Mouse (Mus musculus): Measurements from ENCODE around the gene Cd19.

Gene Cd19

DNA sequence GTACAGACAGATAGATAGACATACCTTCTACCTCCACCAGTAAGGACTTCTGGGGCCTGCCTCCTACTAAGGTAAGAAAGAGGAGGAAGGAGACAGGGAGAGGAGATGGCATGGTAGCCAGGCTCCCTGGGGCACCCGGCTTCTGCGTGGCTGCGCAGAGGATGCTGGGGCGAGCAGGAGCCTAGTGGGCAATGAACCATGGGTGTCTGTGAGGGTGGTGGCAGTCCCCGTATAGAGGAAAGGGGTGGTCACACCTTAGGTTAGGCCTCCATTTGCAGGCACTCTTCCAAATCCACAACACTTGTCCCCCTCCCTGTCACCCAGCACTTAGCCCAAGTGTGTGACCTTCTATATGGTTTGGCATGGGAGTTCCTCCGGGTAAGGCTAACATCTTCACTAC is at the start of gene Cd19:
Gene Cd19, minus strand, starts transcription at position 165 of the 400 bp plus-strand sequence.
- DNase-seq (ENCODE audit: low read depth, low spot score) = no peak

DNA sequence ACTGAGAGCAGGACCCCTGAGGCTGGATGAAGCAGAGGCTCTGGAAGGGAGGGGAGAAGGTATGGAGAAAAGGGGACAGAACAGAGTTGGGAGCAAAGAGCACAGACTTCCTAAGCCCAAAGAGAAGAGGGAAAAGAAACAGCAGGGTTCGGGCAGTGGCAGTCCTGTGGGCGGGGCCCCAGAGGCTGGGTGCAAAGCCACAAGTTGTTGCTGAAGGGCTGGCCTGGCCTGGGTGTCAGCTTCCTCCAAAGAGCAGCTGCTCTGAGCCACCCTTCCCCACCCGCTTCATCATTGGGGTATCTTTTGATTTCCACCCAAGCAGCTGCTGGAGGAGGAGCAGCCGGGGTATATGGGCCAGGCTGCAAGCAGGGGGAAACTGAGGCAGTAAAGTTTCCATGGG is 49.4 kb upstream of the Cd19 start:
- no peak for DNase-seq (ENCODE audit: low read depth, low spot score)

DNA sequence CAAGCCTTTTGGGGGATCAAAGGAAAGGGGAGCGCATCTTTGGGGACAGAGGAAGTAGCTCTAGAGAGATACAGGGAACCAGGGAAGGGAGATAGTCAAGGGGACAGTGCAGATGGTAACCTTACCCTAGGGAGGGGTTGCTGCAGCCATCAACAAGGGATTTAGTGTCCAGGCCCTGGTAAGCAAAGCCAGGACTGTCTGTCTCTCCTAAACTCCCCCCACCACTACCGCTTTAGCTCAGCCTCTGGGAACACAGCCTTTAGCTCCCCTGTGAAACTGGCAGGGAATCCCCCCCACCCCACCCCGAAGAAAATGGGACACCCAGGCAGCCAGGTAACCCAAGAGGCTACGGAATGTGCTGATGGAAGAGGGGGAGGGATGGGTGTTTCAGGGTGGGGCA is 48.9 kb upstream of the Cd19 start:
- DNase-seq (ENCODE audit: low read depth, low spot score) = no peak

DNA sequence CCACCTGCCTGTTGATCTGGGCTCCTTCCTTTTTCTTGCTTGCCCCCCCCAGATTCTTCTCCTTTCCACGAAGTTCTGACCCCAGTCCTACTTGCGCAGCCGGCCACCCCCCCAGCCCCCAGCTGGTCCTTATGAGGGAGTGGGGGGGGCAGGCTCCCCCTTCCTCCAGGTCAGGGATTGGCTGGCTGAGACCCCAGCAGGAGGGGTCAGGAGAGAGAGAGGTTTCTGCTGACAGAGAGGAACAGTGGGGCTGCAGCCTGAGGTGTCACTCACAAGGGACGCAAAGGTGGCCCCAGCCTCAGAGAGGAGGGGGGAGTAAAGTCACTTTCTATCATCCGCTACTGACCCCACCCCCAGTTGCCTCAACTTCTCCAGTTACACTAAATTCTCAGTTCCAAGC is 48.3 kb upstream of the Cd19 start, which contains the start of gene Atp2a1:
Gene Atp2a1, minus strand, starts transcription at position 105 of the 400 bp plus-strand sequence.
- no peak for DNase-seq (ENCODE audit: low read depth, low spot score)

DNA sequence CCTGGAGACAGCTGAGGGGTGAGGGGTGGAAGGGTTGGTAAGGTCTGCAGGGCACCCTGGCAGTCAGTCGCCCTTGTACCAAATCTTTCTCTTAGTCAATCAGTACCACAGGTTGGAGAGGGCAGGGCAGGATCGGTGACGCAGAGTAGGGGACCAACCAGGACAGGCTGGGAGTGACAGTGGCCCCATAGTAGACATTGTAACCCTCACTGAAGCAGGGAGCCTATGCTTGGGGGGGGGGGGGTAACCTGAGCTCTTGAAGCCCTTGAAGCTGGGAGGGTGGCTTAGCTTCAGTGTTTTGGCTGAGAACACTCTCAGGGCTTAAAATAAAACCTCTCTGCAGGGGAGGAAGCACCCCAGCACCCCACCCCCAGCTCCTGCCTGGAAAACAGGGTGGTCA is 46.9 kb upstream of the Cd19 start:
- DNase-seq (ENCODE audit: low read depth, low spot score) = no peak

DNA sequence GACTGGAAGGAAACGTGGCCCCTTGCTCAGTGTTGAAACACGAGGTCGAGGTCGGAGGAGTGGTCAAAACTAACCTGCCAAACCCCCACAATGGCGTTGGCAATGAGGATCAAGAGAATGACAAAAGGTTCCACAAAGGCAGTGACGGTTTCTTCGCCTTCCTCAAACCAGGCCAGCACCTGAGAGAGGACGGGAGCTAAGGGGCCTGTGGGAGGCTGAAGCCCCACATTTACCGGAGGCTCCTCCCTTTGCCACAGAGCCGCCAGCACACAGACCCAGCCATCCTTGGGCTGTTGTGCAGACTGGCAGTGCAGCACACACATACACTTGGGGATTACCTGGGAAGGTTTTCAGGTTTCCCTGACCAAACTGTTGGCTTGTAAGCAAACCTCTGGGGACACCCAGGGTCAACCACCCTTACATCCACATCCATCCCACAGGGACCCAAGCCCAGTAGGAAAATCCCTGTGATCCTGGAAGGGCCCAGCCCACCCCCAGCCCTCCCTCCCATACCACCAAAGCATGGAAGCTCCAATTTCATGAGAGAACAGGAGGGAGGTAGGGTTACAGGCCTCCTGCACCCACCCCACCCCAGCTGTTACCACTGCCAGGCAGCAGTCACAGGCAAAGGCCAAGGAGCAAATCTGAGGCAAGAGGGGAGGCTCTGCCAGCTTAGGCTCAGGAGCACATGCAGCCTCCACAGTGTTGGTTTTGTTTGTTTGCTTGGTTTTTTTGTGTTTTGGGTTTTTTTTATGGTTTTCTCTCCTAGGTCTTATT is 46.1 kb upstream of the Cd19 start:
- DNase-seq (ENCODE audit: low read depth, low spot score) = no peak

DNA sequence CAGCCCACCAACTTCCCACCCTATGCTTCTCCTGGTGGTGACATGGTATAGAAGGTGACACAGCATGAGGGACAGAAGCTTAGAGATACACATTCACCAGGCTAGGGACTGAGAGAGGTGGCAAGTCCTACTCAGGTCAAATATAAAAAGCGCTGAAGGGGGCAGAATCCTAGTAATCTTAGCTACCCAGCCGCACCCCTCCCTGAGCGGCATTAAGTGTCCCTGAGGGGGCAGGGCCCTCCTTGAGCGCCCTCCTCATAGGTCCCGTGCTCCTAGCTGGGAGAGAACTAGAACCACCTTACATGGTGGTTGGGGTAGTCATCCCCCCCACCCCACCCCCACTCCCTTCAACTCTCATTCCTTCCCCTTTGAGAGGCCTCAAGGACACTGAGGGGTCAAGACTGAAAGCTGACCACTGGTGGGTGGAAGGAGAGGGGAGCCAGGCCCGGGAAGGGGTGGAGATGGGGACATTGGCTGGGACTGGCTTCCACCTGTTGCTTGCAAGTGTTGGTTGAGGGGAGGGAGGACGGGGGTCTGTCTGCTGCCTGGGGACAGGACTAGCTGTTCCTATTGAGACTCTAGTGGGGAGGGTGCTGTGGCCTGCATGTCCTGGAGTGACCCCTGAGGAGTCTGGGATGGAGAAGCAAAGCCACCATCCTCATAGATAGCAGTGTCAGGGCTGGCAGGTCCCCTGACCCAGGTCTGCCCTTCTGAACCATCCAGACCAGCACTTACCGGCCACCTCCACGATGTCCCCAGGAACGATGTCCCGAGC is 44.3 kb upstream of the Cd19 start:
- no peak for DNase-seq (ENCODE audit: low read depth, low spot score)

DNA sequence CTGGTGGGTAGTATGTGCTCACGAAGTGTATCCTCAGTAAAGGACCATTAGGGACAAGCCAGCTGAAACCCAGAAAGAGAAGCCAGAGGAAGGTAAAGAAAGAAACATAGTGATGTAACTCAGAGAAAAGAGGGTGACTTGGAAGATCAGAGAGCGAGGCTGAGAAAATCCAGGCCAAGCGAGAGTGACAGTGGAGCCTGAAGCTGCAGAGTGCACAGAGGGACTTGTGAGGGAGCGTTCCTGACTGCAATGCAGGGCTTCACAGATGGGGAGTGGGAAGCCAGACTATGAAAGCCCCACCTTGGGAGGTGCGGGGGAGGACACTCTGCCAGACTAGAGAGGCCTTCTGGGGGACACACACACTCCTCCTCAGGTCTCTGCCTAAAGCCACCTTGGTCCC is 43.5 kb upstream of the Cd19 start:
- no peak for DNase-seq (ENCODE audit: low read depth, low spot score)

DNA sequence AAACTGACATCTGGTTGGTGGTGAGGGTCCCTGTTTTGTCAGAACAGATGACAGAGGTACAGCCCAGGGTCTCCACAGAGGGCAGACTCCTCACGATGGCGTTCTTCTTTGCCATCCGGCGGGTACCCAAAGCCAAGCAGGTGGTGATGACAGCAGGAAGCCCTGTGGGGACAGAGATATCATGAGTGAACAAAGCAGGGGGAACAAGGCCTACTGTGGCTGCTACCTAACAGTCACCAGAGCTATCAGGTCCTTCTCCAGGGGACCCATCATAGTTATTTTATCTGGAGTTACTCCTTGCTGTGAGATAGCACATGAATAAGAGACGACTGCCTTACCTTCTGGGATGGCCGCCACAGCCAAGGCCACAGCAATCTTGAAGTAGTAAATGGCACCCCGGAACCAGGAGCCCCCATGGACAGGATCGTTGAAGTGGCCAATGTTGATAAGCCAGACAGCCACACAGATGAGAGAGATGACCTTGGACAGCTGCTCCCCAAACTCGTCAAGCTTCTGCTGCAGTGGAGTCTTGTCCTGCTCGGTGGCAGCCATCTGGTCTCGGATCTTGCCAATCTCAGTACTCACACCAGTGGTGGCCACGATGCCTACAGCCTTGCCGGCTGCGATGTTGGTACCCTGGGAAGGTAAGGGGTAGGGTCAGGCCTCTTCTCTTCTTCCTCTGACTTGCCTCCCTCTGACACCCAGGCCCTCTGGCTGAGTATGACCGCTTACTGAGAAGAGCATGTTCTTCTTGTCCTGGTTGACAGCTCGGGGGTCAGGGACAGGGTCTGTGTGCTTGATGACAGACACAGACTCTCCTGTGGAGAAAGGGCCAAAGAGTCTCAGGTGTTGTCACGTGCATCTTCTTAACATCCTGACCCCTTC is 41.9 kb upstream of the Cd19 start:
- no peak for DNase-seq (ENCODE audit: low read depth, low spot score)

DNA sequence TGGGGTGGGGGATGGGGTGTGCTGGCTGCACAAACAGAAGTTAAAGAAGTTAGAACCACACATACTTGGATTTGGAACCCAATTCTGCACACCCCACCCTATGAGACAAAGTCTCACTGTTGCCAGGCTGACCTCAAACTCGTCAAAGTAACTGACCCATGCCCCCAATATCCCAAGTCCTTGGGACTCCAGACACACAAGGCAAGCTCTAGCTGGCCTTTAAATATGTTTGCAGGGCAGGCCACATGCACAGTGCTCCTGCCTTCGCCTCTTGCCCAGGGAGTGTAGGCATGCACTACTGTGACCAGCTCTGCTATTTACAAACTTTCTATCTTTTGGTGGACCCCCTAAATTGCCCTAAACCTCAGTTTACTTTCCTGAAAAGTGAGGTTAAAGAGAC is 40.6 kb upstream of the Cd19 start:
- DNase-seq (ENCODE audit: low read depth, low spot score) = no peak

DNA sequence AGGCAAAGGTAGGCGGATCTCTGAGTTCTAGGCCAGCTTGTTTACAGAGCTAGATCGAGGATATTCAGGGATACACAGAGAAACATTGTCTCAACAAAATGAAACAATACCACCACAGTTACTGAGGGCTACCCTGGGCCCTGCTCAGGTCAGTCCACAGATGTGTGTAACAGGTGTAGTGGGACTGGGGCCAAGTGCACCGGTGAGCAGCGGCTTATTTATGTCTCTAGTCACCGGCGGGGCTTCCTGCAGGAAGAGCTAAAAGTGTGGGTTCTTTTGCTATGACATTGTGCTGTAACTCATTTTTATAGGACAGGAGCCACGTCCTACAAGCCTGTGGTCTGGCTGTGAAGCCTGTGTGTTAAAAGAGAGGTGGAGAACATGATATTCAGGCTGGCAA is 39.2 kb upstream of the Cd19 start:
- no peak for DNase-seq (ENCODE audit: low read depth, low spot score)

DNA sequence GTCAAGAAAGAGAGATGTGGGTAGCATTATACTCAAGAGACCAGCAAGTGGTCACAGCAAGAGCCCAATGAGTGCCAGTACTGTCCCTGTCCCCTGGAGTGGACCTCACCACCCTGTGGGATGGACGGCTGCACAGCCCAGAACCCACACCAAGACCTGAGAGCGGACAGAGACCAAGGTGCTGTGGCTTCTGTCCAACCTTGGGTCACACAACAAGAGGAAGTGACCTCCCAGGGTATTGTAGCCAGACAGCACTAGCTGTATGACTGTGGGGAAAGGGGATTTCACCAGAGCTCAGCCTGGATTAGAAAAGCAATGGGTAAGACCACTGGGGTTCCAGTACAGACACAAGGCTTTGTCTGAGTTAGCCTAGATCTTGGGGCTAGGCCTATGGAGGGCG is 37.6 kb upstream of the Cd19 start:
- DNase-seq (ENCODE audit: low read depth, low spot score) = no peak

DNA sequence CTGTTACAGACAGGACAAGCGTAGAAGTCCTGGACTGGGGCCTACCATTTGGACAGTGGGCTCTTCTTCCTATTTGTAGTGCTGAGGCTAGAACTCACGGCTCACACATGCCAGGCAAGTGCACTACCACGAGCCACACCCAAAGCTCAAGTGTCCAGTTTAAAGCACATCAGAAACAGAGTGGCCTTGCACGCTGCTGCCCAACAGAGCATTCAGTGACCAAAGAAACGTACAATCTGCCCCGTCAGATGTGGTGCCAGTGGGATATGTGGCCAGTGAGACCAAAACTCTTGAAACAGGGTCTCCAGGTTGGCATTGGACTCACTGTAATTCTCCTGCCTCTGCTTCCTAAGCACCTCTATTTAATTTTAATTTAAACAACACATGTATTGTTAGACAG is 36.0 kb upstream of the Cd19 start:
- DNase-seq (ENCODE audit: low read depth, low spot score) = no peak

DNA sequence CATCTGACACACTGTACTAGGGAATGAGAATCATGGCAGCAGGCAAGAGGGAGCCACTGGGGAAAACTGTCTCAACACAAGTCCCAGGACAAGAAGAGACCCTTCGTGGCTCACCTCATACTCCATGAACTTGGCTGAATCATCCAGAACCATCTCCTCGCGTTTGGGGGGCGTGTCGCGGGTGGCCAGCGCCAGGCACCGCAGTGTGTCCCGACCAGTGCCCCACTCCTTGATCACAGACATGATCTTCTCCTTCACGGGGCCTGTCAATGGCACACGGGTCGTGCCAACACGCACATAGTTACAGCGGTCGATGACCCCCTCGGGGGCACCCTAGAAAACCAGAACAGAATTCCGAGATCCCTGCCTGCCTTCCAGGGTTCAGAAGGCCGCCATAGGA is 35.3 kb upstream of the Cd19 start:
- DNase-seq (ENCODE audit: low read depth, low spot score) = no peak

DNA sequence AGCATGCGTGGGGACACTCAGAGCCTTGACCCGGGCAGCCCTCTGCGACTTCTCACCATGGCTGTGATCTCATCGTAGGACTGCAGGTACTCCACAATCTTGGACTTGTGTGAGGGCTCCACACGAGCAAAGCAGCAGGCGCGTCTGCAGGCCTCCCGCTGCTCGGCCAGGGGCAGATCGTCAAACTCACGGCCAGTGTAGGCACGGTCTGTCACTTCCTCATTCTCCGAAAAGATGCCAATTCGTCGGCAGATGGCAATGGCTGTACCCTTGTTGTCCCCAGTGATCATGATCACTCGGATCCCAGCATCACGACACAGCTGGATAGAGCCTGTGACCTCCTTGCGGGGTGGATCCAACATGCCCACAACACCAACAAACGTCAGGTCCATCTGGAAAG is 33.8 kb upstream of the Cd19 start:
- no peak for DNase-seq (ENCODE audit: low read depth, low spot score)

DNA sequence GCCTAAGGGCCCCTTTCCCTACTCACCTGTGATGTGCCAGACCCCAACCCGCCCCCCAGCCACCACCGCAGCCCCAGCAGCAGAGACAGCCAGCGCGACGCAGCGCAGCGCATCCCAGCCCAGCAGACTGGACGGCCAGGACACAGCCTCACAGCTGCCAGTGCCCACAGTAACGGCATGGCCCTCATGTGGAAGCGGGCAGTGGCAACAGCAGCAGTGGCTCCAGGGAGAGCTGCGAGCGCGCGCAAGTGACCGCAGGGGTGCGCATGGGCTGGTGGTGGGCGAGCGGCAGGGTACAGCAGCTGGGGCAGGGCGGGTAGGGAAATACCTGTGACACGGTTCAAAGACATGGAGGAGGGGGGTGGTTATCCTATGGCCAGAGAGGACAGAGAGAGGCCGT is 31.5 kb upstream of the Cd19 start:
- DNase-seq (ENCODE audit: low read depth, low spot score) = no peak

DNA sequence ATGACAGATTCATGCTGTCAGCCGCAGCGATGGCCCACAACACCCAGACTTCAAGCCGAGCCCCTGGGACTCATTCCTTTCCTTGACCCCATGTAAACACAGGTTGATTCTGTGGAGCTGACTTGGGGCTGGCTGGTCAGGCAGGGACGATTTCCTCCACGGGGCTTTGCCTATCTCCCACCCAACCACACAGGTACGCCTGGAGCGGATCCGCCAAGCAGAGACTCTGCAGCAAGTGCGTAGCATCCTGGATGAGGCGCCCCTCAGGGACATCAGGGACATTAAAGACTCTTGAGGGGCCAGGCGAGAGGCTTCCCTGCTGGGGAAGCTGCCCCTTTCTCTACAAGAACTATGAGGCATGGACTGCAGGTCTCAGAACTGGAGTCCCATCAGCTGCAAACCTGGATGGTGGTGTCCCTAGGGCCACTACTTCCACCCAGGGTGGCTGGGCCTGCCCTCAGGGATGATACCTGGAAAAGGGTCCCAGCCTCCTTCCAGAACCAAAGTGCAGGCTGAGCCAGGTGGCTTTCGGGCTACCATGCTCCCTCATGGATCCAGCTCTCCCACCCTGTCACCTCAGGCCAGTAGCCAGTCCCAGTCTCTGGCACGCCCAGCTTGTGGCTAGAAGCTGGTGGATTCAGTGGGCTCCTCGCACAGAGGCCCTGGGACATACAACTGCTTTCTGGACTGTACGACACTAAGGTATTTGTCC is 30.6 kb upstream of the Cd19 start:
- no peak for DNase-seq (ENCODE audit: low read depth, low spot score)

DNA sequence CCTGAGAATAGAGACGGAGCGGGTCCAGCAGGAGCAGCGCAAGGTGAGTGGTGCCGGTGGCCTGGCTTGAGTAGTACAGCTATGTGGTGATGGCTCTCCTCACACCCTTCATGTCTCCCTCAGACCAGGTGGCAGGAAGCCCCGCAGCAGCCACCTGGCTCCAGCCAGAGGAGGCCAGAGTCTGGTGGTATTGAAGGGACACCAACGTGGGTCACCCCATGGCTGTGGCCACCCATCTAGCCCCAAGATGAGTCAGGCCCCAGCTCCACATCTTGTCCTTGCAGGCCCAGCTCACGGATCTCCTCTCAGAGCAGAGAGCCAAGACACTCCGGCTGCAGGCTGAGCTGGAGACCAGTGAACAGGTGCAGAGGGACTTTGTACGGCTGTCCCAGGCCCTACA is 29.8 kb upstream of the Cd19 start:
- no peak for DNase-seq (ENCODE audit: low read depth, low spot score)

DNA sequence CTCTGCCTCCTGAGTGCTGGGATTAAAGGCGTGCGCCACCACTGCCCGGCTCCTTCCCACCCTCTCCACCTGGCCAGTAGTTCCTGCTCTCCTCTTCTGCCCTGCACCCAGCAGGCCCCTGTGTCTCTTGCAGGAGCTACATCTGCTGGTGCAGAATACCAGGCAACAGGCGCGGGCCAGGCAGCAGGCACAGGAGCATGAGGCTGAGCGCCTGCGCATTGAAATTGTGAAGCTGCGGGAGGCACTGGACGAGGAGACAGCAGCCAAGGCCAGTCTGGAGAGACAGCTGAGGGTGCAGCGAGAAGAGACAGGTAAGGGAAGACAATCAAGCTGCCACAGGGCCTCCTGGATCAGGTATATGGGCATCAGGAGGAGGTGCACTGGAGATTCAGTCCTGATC is 29.3 kb upstream of the Cd19 start:
- no peak for DNase-seq (ENCODE audit: low read depth, low spot score)

DNA sequence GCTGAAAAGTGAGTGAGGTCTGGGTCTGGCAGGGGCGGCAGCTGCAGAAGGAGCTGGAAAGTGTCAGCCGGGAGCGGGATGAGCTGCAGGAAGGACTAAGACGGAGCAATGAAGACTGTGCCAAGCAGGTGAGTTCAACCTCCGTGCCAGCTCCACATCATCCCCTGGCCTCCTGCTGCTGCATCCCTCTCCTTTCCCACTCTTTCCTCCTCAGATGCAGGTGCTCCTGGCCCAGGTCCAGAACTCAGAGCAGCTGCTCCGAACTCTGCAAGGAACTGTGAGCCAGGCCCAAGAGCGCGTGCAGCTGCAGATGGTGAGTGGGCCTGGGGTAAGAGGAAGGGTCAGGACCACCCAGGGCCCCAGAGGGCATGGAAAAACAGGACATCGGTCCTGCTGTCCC is 25.4 kb upstream of the Cd19 start:
- no peak for DNase-seq (ENCODE audit: low read depth, low spot score)

DNA sequence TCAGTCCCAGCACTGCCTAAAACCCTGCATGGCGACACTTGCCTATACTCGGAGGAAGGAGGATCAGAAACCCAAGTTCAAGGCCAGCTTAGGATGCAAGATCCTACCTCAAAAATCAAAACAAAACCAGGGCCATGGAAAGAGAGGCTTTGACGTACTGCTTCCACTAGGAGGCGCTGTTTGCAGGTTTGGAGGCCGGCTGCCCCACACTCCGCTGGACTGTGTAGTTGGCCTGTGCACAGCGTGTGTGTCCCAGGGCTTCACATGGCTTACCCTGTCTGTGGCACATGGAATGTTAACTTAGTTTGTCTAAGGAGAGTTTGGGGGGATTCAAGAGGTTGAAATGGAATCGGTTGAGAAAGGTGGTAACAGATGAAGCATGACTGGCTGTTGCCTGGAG is 22.2 kb upstream of the Cd19 start:
- DNase-seq (ENCODE audit: low read depth, low spot score) = peak; percentile 79

DNA sequence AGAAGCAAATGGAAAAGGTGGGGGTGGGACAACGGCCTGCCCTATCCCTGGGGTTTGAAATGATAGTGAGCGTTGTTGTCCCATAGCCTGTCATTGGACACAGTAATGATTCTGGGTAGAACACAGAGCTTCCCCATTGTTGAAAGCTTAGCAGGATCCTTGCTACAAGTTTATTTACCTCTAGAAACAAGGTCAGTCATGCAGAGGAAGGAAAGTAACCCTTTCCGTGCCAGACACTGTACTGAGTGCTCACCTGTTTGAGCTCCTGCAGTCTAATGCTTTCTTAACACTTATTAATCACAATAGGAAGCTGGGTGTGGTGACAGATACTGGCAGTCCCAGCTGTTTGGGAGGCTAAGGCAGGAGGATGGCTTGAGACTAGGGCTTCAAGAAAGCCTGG is 21.1 kb upstream of the Cd19 start:
- peak; percentile 46 for DNase-seq (ENCODE audit: low read depth, low spot score)

Data from ZHBTc4 (cell line).